Mouse (Mus musculus): Measurements from ENCODE around the gene Rhebl1.

- TF ChIP-seq CTCF (IDR thresholded peaks at IDR 0.05; ENCODE audit: control insufficient read depth, insufficient read depth, low read length) (no peak), POLR2A (IDR thresholded peaks at IDR 0.05; ENCODE audit: borderline replicate concordance, control insufficient read depth, low read depth, low read length) (no peak)
Measured at GRCm38 (mm10) chr15:98859319-98860043, 34.9 kb downstream of the Rhebl1 start.

Data from bone marrow, adult 2 months (tissue).